Mouse (Mus musculus) olfactory bulb, adult 2 months (tissue): ENCODE data around the gene Ints4.
"Not testable (repeated sequence)": the region's sequence is repeated elsewhere in the genome, so short reads cannot be mapped to it uniquely, and the experiment has no call there.

Experiments used
- CTCF ChIP-seq: fragments of 200-500 bp; IDR thresholded peaks from 2 replicates; pipeline ENCODE4 v1.5.1; 2012; ENCODE audit warnings: low read depth, mild to moderate bottlenecking, low read length, moderate library complexity; ENCODE audit not compliant: insufficient read depth
- POLR2A ChIP-seq: fragments of 200-500 bp; IDR thresholded peaks from 2 replicates; pipeline ENCODE4 v1.6.1; 2012; ENCODE audit warnings: mild to moderate bottlenecking, low read depth, low read length, moderate library complexity; ENCODE audit not compliant: insufficient read depth

DNA sequence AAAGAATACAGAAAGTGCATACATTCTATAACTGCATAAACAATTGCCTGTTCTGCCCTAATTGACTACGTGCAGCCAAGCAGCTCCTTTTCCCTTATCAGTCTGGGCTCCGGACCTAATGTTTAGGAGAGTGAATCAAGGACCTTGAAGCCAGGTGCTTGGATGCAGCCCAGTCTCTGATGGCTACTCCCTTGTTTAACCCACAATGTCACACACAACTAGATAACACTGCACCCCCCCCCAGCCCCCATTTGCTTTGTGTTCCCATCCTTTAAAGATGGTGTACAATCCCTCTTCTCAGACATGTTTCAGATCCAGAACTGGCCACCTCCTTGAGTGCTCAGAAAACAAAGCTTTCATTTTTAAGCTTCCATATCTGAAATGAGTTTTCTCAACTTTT is 29.7 kb upstream of the Ints4 start, which contains the start of gene Kctd14:
- not testable (repeated sequence) for TF ChIP-seq CTCF, POLR2A
